Mouse (Mus musculus) heart, postnatal 14 days (tissue): Measurements from ENCODE around the gene Hist1h4b. TPM values are rescaled to one million over a fixed set of nuclear protein-coding genes. Genes with fewer than 3 reads are reported as not detected.

Experiments used
- DNase-seq, 2 experiments: peaks; one replicate each; pipeline ENCODE4 v3.0.0; 2021 to 2022
- intact Hi-C: fragments of 180-260 bp; cut with DNase I; formaldehyde crosslinking; loops from one replicate; pipeline ENCODE4 v1.15.1; 2025
- total RNA-seq, 2 experiments: library from RNA; stranded (reverse); gene quantifications; 2 replicates each; pipeline ENCODE4 v1.2.3; 2021

Gene Hist1h4b
- total RNA-seq, 2 experiments from 2014 or later, result 44.8 to 83.6 TPM

- intact Hi-C loops, result loop anchor here (10.0 kb wide), 1 partner anchor 1927 kb away; no protein-coding TSS in a partner anchor
- peak; percentile 82 to 87 for DNase-seq
Observed at GRCm38 (mm10) chr13:23752067-23752741, 4.6 kb upstream of the Hist1h4b start, which contains the start of gene Hist1h3b. TSS of gene Hist1h3b (plus strand) at chr13:23752267.

- intact Hi-C loops, result loop anchor here (10.0 kb wide), 1 partner anchor 1928 kb away; no protein-coding TSS in a partner anchor
- DNase-seq, result no peak
Observed at GRCm38 (mm10) chr13:23752742-23753172, 4.1 kb upstream of the Hist1h4b start.

GRCm38 (mm10) chr13:23753314-23754078 lies 3.3 kb upstream of the Hist1h4b start:
- intact Hi-C loops, result loop anchor here (10.0 kb wide), 1 partner anchor 1929 kb away; no protein-coding TSS in a partner anchor

GRCm38 (mm10) chr13:23755000-23755399 lies 1.8 kb upstream of the Hist1h4b start:
- no peak for DNase-seq
- intact Hi-C loops, result loop anchor here (10.0 kb wide), 1 partner anchor 1930 kb away; no protein-coding TSS in a partner anchor

More at GRCm38 (mm10) chr13:23753314-23754078, 3.3 kb upstream of the Hist1h4b start:
- DNase-seq, result no peak

GRCm38 (mm10) chr13:23757211-23757773 lies 479 bp downstream of the Hist1h4b start:
- DNase-seq, result no peak
- intact Hi-C loops, result loop anchor here (10.0 kb wide), 1 partner anchor 1932 kb away; no protein-coding TSS in a partner anchor

GRCm38 (mm10) chr13:23757921-23758320 lies 1.1 kb downstream of the Hist1h4b start:
- DNase-seq, result no peak
- intact Hi-C loops, result loop anchor here (10.0 kb wide), 1 partner anchor 1933 kb away; no protein-coding TSS in a partner anchor

- intact Hi-C loops, result loop anchor here (10.0 kb wide), 1 partner anchor 1935 kb away; no protein-coding TSS in a partner anchor
- DNase-seq, result no peak
Observed at GRCm38 (mm10) chr13:23759251-23759771, 2.5 kb downstream of the Hist1h4b start.

GRCm38 (mm10) chr13:23759916-23760239 lies 3.1 kb downstream of the Hist1h4b start:
- no peak for DNase-seq
- intact Hi-C loops, result loop anchor here (5.0 to 10.0 kb wide), 2 partner anchors 1718 to 1935 kb away; partner anchors contain the start of genes Hist1h2ag, Hist1h2bj and Hist1h4i

GRCm38 (mm10) chr13:23760240-23760971 lies 3.6 kb downstream of the Hist1h4b start:
- no peak for DNase-seq
- intact Hi-C loops, result loop anchor here (5.0 kb wide), 1 partner anchor 1718 kb away; the partner anchor contains the start of genes Hist1h2ag, Hist1h2bj and Hist1h4i

- intact Hi-C loops, result loop anchor here (5.0 kb wide), 1 partner anchor 1719 kb away; the partner anchor contains the start of genes Hist1h2ag, Hist1h2bj and Hist1h4i
Observed at GRCm38 (mm10) chr13:23760972-23761864, 4.4 kb downstream of the Hist1h4b start, which contains the start of gene Hist1h4a. TSS of gene Hist1h4a (minus strand) at chr13:23761230.

GRCm38 (mm10) chr13:23761871-23762821 lies 5.3 kb downstream of the Hist1h4b start, which contains the start of gene Hist1h3a:
TSS of gene Hist1h3a (minus strand) at chr13:23762386.
- peak in 1 of 2 experiments; percentile 59 for DNase-seq
- intact Hi-C loops, result loop anchor here (5.0 kb wide), 1 partner anchor 1720 kb away; the partner anchor contains the start of genes Hist1h2ag, Hist1h2bj and Hist1h4i

More at GRCm38 (mm10) chr13:23760972-23761864, 4.4 kb downstream of the Hist1h4b start, which contains the start of gene Hist1h4a:
- DNase-seq, result peak; percentile 96 to 98

- intact Hi-C loops, result loop anchor here (5.0 kb wide), 1 partner anchor 1721 kb away; the partner anchor contains the start of genes Hist1h2ag, Hist1h2bj and Hist1h4i
- no peak for DNase-seq
Observed at GRCm38 (mm10) chr13:23763242-23763585, 6.4 kb downstream of the Hist1h4b start.

GRCm38 (mm10) chr13:23763586-23764323 lies 6.9 kb downstream of the Hist1h4b start, which contains the start of gene Hist1h1a:
TSS of gene Hist1h1a (plus strand) at chr13:23763666.
- intact Hi-C loops, result loop anchor here (5.0 kb wide), 1 partner anchor 1721 kb away; the partner anchor contains the start of genes Hist1h2ag, Hist1h2bj and Hist1h4i
- peak; percentile 77 to 79 for DNase-seq

- intact Hi-C loops, result loop anchor here (5.0 kb wide), 1 partner anchor 1722 kb away; the partner anchor contains the start of genes Hist1h2ag, Hist1h2bj and Hist1h4i
- DNase-seq, result no peak
Observed at GRCm38 (mm10) chr13:23764324-23765171, 7.7 kb downstream of the Hist1h4b start.

GRCm38 (mm10) chr13:23765172-23765513 lies 8.3 kb downstream of the Hist1h4b start:
- intact Hi-C loops, result no loop called here
- DNase-seq, result no peak
